Mouse (Mus musculus): ENCODE data around the gene Rdh1. TPM values are rescaled to one million over a fixed set of nuclear protein-coding genes. Genes with fewer than 3 reads are reported as not detected.
A peak's percentile ranks its signal among the peaks of the same experiment; 100 is the strongest.
"Not testable (repeated sequence)": the region's sequence is repeated elsewhere in the genome, so short reads cannot be mapped to it uniquely, and the experiment has no call there.

Rdh1 gene
- total RNA-seq, 2 experiments from 2014 or later, result 2.4 to 5.9 TPM

DNA sequence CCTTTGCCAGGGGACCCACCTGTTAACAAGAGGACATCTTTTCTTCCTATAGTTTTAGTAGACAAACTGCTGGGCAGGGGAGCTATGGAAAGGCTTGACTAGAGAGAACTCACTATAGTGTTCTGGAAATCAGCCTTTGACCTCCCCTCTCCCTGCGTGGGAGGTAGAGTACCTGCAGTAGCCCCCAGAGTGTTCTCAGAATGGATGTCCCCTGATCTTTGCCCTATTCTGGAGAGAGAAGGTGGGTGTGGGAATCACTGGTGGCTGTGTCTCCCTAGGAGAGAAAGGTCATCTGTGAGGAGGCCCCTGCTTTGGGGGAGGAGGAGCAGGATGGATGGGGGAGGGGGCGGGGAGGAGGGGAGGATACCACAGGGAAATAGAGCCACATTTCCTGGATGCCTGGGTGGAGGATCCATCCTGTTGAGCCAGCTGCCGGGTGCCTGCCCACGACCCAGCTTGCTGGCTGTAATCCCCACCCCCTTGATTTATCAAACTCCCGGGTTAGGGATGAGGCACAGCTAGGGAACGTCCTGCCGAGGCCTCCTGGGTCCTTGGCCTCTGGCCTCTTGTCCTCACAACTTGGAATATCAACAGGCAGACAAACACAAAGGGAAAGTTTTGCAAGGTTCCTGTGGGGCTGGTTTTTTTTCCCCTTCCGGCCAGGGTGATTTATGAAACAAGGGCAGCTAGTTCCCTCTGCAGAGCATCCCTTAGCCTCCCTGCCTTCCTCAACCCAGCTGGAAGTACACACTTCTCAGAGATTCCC is 10.5 kb upstream of the Rdh1 start:
- peak; percentile 46 to 56 for DNase-seq (ENCODE audit: low spot score in 2 of 2)

DNA sequence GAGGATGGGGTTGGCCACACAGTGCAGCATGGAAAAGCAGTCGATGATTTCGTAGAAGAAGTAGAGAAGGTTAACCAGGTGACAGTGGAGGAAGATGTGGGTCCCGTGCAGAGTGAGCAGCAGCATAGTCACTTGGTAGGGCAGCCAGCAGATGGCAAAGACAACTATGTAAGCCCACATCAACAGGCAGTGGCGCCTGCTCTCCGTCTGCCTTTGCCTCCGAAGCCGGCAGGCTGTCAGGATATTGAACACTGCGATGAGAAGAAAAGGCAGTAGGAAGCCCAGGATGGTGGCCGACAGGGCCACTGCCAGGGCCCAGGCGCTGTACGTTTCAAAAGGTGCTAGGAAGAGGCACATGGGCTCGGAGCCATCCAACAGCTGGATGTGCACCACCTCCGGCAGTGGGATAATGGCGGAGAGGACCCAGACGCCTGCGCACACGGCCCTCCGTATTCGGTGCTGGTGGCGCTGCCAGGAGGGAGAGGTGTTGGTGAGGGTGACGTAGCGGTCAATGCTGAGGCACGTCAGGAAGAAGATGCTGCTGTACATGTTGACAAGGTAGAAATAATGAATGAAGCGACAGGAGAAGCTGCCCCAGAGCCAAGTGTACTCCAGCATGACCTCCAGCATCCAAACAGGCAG is 9.3 kb upstream of the Rdh1 start:
- no peak for DNase-seq (ENCODE audit: low spot score in 2 of 2)

DNA sequence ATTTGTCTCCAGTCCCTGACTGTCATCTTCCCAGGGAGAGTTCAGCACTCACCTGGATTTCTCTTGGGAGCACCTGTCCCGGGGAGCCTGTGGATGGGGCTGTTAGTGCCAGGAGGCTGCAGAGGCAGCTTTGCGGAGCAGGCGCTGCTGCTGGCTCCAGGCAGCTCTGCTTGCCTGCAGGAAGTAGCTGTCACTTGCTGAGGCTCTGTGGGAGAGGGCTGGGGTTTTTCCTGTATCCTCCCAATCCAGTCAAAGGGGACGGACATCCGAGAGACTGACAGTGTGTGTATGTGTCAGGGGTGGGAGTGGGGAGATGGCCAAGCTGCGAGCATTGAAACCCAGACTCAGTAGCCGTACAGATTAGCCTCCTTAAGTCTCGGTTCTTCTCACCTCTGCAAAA is 8.0 kb upstream of the Rdh1 start, which contains the start of gene Gpr182:
Gpr182 (minus strand) TSS at position 185 of the 400 bp plus-strand sequence.
- no peak for DNase-seq (ENCODE audit: low spot score in 2 of 2)

DNA sequence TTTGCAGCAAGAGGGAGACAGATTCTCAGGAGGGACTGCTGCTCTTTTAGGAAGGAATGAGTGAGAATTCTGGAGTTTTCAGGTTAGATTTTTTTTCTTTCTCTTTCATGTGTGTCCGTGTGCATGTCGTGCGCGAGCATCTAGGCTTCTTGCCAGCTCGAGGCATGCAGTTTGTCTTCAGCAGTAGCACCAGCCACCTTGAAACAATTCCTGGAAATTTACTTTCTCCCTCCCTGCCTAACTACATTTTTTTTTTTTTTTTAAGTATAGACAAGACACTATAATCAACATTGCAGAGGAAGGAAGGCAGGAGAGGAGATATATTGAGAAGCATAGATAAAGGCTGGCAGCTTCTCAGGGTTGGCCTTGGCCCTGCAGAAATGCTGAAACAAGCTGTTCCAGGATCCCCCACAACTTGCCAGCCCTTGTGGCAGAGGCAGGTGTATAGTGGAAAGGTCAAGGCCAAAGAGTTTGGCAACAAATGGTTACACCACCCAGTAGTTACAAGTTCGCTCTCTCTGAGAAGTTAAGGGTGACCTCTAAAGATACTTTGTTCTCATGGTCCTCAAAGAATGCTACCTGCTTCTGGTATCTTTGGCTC is 4.9 kb upstream of the Rdh1 start:
- peak in 1 of 2 experiments; percentile 38 for DNase-seq (ENCODE audit: low spot score in 2 of 2)

DNA sequence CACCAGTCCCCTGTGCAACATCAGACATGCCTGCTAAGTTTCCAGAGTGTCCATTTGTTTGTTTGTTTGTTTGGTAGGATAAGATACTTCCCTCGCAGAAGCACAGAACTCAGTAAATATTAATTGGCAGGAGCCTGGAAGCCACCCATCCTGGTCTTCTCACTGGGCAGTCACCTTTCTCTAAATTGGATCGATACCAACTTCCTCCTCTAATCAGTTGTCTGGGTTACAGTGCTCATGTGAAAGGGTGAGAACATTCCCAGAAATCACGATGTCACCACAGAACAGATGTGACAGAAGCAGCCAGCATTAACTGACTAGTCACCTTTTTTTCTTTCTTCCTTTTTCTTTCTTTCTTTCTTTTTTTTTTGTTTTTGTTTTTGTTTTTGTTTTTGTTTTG is 4.3 kb upstream of the Rdh1 start:
- DNase-seq (ENCODE audit: low spot score in 2 of 2), result no peak

DNA sequence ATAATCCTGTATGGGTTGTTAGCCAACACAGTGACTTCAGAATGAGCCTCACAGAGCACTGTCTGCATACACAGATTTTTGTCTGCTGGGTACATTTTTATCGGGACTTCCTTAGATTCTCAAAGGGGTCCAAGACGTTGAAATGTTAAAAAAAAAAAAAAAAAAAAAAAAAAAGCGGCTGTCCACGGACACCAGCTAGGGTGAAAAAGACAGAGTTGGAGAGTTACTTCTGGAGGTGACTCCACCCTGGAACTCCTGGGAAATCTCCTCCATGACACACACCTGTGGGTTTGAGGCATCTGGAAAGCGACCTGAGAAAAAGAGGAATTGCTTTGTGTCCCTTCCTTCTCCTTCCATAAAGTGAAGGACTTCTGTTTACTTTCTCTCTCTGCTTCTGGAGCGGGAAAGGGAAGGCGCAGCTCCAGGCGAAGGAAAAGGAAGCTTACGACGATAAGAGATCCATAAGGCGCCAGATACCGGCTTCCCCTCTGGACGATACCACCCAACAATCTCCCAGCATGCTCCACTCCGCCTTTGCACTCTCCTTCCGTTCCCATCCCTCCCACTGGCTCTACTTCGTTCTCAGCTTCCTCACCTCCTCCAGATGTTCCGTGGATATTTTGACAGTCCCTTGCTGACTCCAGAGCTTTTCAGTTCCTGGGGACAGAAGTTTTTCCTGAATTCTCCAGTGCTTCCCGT is 3.6 kb upstream of the Rdh1 start:
- peak in 1 of 2 experiments; percentile 19 for DNase-seq (ENCODE audit: low spot score in 2 of 2)

DNA sequence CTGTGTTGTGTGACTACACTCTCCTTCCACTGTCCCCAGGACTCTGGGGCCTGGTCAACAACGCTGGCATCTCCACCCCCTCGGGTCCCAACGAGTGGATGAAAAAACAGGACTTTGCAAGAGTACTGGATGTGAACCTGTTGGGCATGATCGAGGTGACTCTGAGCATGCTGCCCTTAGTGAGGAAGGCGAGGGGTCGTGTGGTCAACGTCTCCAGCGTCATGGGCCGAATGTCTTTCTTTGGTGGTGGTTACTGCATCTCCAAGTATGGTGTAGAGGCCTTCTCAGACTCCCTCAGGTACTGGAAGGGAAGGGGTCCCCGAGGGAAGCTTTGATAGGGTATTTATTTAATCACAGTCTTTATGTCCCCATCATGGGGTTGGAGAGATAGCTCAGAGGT is 3.4 kb downstream of the Rdh1 start:
- DNase-seq (ENCODE audit: low spot score in 2 of 2), result not testable (repeated sequence)

DNA sequence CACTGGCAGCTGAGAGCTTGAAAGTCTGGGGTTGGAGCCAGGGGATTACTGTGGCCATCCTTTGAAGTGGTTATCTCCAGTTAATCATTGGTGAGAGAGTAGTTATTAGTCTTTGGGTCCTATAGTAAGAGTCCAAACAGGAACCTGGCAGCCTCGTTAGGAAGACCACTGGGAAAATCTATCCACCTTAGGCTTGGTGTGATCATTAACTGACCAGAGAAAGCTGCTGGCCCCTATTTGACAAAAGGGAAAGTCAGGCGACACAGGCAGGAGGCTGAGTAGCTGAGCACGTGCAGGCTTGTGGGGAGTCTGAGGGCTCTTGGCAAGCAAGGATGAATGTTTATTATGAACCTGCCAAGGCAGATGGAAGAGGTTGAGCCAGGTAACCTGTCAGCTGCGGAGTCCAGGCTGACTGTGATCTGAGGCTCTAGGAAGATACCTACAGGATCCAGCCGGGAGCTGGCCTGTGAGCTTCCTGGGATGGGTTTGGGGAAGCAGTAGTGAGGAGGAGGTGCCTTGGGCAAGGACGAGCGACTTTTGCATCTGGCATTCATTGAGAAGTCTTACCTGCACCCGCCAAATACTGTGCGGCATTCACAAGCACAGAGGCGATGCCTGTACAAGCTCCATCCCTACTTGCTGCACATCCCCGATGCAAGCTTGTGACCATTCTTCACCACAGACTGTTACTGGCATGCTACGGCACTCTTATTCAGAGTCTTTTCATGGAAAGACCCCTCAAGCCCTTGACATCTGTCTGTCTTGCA is 4.6 kb downstream of the Rdh1 start:
- no peak for DNase-seq (ENCODE audit: low spot score in 2 of 2)

DNA sequence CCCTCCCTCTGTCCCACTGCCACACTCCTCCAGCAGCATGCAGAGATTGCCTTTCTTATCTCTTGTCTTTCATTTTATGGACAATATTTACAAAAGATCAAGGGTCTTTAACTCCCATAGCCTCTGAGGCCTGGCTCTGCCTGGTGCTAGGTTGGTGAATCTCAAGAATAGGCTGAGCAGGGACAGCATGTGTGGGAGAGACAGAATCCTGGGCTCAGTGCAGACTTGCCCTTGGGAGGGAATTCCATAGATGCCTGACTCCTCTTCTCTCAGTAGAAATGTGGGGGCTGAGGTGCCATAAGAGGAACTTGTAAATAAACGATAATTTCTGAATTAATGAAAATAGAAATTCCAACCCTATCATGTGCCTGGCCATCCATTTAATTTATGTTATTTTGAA is 7.0 kb downstream of the Rdh1 start:
- no peak for DNase-seq (ENCODE audit: low spot score in 2 of 2)

DNA sequence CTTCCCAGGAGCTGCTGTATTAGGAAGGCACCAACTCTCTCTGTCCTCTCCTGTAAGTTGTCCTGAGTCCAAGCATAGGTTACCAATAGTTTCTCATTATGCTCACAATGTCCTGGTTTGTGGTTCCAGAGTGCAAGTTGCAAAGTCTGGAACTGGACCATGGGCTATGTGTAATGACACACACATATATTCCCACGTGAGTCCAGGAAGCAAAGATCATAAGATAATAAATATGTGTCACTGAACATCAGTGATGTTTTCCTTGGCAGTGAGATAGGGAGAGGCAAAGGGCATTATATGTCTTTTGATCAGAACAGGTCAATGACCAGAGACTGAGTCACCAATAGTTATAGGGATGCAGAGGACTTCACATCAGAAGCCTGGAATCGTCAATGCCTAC is 16.5 kb downstream of the Rdh1 start, which contains the start of gene Rdh9:
Rdh9 (plus strand) TSS at position 376 of the 400 bp plus-strand sequence.
- no peak for DNase-seq (ENCODE audit: low spot score in 2 of 2)

DNA sequence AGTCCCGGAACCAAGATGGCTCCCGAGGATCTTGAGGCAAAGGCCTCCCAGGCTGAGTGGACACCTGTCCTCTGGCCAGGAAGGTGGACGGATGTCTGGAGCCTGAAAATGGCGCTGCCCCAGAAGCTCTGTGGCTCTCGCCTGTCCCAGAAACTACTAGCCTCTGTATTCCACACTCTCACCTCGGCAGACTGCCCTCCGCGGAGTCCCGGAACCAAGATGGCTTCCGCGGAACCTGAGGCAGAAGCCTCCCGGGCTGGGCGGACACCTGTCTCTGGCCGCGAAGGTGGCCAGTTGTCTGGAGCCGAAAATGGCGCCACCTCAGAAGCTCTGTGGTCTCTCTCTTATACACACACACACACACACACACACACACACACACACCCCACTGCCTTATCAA is 22.8 kb downstream of the Rdh1 start:
- not testable (repeated sequence) for DNase-seq (ENCODE audit: low spot score in 2 of 2)

DNA sequence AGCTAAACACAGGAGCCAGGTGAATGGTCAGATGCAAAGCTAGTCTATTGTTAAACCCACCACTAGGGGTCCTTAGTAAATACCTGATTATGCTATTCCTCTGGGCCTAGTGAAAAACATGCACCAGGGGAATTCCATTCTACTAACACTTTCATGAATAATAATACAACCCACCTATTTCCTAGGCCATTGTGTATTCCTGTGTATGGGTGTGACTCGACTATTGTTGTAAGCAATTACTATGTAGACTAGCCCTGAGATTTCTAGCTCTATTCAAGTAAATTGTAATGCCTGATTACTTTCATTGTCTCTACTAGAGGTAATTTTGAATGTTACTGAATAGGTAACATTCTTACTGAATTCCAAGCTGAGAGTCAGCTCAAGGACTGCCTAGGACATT is 25.9 kb downstream of the Rdh1 start:
- not testable (repeated sequence) for DNase-seq (ENCODE audit: low spot score in 2 of 2)

DNA sequence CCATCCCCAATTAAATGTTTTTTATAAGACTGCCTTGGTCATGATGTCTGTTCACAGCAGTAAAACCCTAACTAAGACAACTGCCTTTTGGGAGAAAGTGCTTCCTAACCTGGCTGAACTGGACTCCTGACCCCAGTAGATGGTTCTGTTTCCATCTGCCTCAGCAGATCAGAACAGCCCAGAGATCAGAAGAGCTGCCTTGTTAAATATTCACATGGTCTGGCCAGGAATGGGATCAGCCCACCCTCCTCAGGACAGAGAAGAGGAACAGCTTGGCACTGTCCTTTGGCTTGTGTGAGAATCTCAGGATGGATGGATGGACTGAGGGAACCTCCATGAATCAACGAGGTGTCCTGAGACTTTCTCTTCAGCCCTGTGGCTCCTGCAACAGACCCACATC is 39.8 kb downstream of the Rdh1 start:
- no peak for DNase-seq (ENCODE audit: low spot score in 2 of 2)

DNA sequence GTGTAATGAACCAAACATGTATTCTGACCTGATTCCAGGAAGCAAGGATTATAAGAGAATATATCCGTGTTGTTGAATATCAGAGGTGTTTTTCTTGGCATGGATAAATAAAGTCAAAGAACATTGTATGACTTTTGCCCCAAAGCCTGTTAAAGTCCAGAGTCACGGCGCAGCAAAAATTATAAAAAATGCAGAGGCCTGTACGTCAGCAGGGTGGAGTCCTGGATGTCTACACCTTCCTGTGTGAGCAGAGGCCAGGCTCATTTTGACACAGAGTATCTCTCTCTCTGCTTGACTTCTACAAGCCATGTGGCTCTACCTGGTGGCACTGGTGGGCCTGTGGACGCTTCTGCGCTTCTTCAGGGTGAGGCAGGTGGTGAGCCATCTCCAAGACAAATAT is 41.4 kb downstream of the Rdh1 start, which contains the start of gene Rdh16:
Rdh16 (plus strand) TSS at position 262 of the 400 bp plus-strand sequence.
- DNase-seq (ENCODE audit: low spot score in 2 of 2), result no peak

DNA sequence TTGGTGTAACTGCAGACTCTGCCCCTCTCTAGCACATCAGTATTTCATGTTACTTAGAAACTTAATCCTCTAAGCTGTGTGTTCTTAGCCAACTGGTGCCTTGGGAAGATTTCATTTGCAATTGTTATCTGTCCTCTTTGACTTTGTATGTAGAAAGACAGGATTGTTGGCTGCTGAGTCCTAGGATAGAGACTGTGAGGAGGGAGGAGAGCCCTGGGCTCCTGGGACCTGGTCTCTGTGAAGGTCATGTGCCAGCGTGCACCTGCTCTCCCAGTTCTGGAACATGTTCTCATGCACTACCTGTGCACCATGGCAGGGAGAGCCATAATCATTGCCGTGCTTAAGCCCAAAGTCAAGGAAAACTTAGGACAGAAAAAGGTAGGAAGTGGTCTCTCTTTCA is 42.1 kb downstream of the Rdh1 start:
- no peak for DNase-seq (ENCODE audit: low spot score in 2 of 2)

DNA sequence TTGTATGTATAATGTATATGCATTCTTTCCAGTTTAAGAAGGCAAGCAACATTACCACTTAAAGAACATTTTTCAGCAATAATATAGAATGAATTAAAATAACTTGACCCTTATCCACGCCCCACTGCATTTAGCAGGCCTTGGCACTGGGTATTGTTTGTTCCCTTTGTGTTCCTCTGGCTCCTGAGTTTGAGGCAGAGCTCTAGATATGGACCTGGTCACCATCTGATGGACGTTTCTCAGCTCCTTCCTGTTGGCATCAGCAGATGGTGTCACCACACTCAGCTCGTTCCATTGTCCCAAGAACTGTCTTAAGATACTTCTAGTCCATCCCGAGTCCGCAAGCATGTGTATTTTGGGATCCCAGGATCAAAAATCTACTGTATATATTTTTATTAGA is 42.7 kb downstream of the Rdh1 start:
- no peak for DNase-seq (ENCODE audit: low spot score in 2 of 2)

DNA sequence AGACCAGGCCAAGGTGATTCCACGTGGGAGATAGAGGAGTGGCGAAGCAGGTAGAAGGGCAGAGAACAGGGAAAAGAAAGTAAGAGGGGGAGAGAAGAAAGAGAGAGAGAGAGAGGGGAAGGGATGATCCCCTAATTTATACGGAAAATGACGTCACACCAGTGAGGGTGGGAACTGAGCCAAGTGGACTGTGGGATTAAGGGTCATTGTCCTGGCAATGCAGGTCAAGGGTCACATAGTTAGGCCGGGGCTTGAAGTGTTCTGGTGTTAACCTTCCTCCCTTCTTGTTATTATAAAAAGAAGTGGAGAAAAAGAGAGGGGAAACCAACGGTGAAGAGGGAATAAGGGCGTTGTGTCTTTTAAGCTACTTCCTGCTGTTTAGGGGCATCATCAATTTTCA is 44.9 kb downstream of the Rdh1 start:
- DNase-seq (ENCODE audit: low spot score in 2 of 2), result no peak

DNA sequence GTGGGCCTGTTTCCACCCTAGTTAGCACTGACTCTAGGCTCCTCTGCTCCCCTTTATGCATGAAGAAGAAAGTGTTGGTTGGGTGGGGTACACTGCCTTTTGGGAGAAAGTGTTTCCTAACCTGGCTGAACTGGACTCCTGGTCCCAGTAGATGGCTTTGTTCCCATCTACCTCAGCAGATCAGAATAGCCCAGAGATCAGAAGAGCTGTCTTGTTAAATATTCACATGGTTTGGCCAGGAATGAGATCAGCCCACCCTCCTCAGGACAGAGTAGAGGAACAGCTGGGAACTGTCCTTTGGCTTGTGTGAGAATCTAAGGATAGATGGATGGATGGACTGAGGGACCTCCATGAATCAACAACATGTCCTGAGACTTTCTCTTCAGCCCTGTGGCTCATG is 56.4 kb downstream of the Rdh1 start:
- no peak for DNase-seq (ENCODE audit: low spot score in 2 of 2)

DNA sequence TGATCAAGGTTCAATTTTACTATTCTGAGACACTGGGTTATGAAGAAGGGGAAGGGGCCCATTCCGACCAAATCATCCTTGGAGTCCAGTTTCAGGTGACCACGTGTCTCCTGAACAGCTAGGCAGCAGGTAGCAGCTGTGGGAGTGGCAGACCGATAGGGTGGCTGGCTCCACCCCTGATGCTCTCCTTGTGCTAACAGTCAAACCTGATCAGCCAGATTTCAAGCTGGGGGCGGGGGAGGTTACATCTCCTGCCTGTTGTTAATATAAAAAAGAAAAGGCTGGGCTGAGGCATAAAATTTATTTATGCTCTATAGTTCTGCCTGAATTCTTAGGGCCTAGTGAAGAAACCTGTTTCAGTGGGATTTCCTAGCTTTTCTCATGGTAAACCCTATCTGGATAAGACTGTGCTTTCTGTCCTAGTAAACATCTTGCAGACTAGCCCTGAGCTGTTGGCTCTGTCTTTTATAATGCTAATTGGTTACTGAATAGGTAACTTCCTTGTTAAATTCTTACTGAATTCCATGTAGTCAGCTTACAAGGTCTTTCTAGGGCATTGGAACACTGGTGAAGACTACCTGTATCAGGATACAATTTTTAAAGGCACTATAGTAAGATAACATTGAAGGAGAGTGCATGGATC is 57.9 kb downstream of the Rdh1 start:
- DNase-seq (ENCODE audit: low spot score in 2 of 2), result not testable (repeated sequence)

Data from adrenal gland, adult 18-20 months (tissue).